Mouse (Mus musculus) testis, adult 2 months (tissue): ENCODE data around the gene Cldn9.

ENCODE experiments used
- CTCF ChIP-seq: fragments of 200-500 bp; IDR thresholded peaks from 2 replicates; pipeline ENCODE4 v1.5.1; 2012; ENCODE audit warnings: low read depth, mild to moderate bottlenecking, inconsistent platforms, low read length, moderate library complexity; ENCODE audit not compliant: control insufficient read depth, insufficient read depth, insufficient replicate concordance
- POLR2A ChIP-seq: fragments of 200-500 bp; IDR thresholded peaks from 2 replicates; pipeline ENCODE4 v1.6.1; 2012; ENCODE audit warnings: low read depth, mild to moderate bottlenecking, inconsistent platforms, low read length, moderate library complexity; ENCODE audit not compliant: control insufficient read depth

GRCm38 (mm10) chr17:23725477-23725876 is 41.7 kb upstream of the Cldn9 start:
- TF ChIP-seq POLR2A (no peak), CTCF (no peak)
